Mouse (Mus musculus) testis, postnatal 14 days (tissue): ENCODE measurements at regions not wholly inside any gene's neighbourhood (a gene's known extent, or its start where the extent isn't known, plus 50 kb on each side); places are given as distances from the start of the nearest gene placed in this dataset.
A peak's percentile ranks its signal among the peaks of the same experiment; 100 is the strongest.

Experiments
- DNase-seq: peaks from one replicate; pipeline ENCODE4 v3.0.0; 2021; ENCODE audit warnings: low spot score

GRCm38 (mm10) chr3:128723100-128723499 is 476.6 kb upstream of the Pitx2 start:
- no peak for DNase-seq

GRCm38 (mm10) chr3:128720276-128720675 is 479.4 kb upstream of the Pitx2 start:
- no peak for DNase-seq

- no peak for DNase-seq
These were observed 480.5 kb upstream of the Pitx2 start for GRCm38 (mm10) chr3:128719226-128719625.

GRCm38 (mm10) chr3:128707270-128707669 is 492.4 kb upstream of the Pitx2 start:
- DNase-seq, result no peak

GRCm38 (mm10) chr3:128668468-128669127 is 531.1 kb upstream of the Pitx2 start:
- no peak for DNase-seq

- no peak for DNase-seq
These were observed 534.5 kb upstream of the Pitx2 start for GRCm38 (mm10) chr3:128665184-128665583.

GRCm38 (mm10) chr3:128636960-128637755 is 562.5 kb upstream of the Pitx2 start:
- no peak for DNase-seq

- DNase-seq, result no peak
These were observed 572.0 kb upstream of the Pitx2 start for GRCm38 (mm10) chr3:128627696-128628095.

GRCm38 (mm10) chr3:128616675-128617074 is 583.0 kb upstream of the Pitx2 start:
- no peak for DNase-seq

- DNase-seq, result no peak
These were observed 586.0 kb upstream of the Pitx2 start for GRCm38 (mm10) chr3:128613657-128614056.

- no peak for DNase-seq
These were observed 588.9 kb upstream of the Pitx2 start for GRCm38 (mm10) chr3:128610731-128611130.

- DNase-seq, result no peak
These were observed 591.0 kb upstream of the Pitx2 start for GRCm38 (mm10) chr3:128608694-128609093.

- DNase-seq, result no peak
These were observed 624.1 kb upstream of the Pitx2 start for GRCm38 (mm10) chr3:128575339-128576129.

- no peak for DNase-seq
These were observed 629.1 kb upstream of the Pitx2 start for GRCm38 (mm10) chr3:128570551-128570950.

GRCm38 (mm10) chr3:128565386-128565785 is 634.3 kb upstream of the Pitx2 start:
- DNase-seq, result no peak

- DNase-seq, result no peak
These were observed 650.5 kb upstream of the Fam241a start for GRCm38 (mm10) chr3:128546416-128547327.

- DNase-seq, result no peak
These were observed 629.3 kb upstream of the Fam241a start for GRCm38 (mm10) chr3:128525427-128525826.

- DNase-seq, result no peak
These were observed 624.6 kb upstream of the Fam241a start for GRCm38 (mm10) chr3:128520671-128521103.

- DNase-seq, result no peak
These were observed 623.8 kb upstream of the Fam241a start for GRCm38 (mm10) chr3:128519913-128520316.

- peak; percentile 45 for DNase-seq
These were observed 622.7 kb upstream of the Fam241a start for GRCm38 (mm10) chr3:128518806-128519205.

- no peak for DNase-seq
These were observed 575.0 kb upstream of the Fam241a start for GRCm38 (mm10) chr3:128471111-128471510.

GRCm38 (mm10) chr3:128429706-128430105 is 533.6 kb upstream of the Fam241a start:
- no peak for DNase-seq
